Mouse (Mus musculus) neutrophil, adult 65 days (primary cell): ENCODE results near the gene Dlk2. TPM values are rescaled to one million over a fixed set of nuclear protein-coding genes. Genes with fewer than 3 reads are reported as not detected.

Source experiments
- total RNA-seq: library from RNA; stranded (reverse); gene quantifications from 2 replicates; pipeline ENCODE4 v1.2.4, GENCODE M21; 2023

Gene Dlk2
- total RNA-seq, result not detected in 2 replicates

DNA sequence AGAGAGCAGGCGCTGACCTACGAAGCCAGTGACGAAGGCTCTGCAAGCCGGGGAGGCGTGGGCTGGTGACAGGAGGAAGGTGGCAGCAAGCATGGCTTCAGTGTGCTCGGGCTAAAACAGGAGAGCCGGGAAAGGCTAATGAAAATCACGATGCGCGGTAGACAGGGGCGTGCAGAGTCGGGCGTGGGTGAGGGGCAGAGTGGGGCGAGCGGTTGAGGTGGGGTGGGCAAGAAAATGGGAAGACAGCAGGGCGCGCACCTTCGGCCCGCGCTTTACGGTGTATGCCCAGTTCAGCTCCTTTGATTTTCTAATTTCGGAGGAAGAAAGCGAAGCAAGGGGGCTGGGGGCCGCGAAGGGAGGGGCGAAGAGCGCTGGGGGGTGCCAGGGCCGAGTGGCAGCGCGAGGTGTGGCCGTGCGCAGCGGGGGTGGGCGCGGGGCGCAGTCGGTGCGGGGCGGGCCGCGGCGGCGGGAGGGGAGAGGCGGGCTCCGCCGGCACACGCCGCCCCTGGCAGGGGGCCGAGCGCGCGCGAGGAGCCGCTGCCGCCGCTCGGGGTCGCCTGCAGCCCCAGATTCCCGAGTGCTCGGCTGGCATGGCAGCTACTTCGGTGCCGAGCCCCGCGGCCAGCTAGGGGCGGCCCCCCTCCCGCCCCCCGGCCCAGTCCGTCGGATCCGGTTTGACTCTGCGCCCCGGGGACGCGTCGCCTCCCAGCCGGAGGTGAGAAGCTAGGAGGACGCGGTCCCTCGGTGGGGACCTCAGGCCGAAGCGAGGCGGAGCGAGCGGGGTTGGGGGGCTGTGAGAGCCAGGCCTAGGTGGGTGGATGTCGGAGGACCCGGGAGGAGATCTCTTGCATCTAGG is at the start of gene Dlk2:
TSS of gene Dlk2 (plus strand) at position 58 of the 856 bp plus-strand sequence.

DNA sequence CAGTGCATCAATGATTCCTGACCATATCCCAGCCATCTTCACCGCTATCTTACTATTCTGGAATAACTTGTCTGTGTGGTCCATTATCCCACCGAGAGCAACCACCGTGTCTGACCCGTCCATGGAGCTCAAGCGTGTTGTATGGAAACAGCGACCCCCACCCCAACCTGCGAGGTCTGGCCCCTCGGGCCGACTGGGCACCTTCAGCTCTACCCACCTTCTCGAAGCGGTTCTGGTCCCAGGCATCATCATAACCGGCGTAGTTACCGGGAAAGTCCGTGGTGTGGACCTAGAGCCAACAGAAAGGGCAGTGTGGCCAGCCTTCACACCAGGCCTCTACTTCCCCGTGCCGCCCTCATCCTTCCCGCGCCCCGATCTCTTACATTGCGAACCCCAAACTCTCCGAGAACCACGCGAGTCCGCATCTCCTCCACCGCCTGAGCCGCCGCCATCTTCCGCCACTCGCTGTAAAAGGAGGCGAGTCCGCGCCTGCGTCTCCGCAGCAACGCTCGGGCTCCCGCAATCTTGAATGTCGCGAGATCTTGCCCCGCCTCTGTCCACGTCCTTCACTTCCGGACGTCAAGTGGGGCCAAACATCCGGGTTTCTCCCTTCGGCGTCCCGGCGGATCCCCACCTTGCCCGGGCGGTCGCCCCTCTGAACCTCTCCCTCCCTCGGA is 49.6 kb upstream of the Dlk2 start, which contains the start of the genes Polr1c and Yipf3:
TSS of gene Polr1c (minus strand) at position 543 of the 677 bp plus-strand sequence.
TSS of gene Yipf3 (plus strand) at position 569 of the 677 bp plus-strand sequence.

DNA sequence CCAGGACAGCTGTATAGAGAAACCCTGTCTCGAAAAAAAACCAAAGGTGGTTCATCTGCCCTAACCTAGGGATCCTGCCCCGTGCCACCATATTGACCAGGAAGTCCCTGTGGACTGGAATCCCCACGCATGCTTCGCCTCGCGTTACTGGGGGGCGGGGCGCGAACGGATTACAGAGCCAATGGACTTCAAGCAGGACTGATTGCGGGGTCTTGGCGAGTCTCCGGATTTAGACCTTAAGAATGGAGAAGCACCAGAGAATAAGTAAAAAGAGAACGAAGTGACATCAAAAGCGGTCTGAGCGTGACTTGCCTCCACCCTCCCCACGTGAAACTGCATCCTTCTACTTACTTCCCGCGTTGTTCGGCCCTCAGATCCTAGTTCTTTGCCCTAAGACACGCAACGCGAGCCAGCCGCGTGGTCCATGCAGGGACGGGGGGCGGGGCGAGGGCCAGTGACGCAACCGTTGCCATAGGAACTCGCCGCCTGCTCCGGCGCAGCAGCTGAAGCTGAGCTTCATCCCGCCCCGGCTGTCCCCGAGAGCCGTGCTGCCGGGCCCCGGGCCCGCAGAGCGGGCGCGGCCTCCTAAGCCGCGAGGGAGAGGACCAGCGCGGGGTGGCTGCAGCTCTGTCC is 43.7 kb upstream of the Dlk2 start, which contains the start of gene Lrrc73:
TSS of gene Lrrc73 (plus strand) at position 80 of the 633 bp plus-strand sequence.

DNA sequence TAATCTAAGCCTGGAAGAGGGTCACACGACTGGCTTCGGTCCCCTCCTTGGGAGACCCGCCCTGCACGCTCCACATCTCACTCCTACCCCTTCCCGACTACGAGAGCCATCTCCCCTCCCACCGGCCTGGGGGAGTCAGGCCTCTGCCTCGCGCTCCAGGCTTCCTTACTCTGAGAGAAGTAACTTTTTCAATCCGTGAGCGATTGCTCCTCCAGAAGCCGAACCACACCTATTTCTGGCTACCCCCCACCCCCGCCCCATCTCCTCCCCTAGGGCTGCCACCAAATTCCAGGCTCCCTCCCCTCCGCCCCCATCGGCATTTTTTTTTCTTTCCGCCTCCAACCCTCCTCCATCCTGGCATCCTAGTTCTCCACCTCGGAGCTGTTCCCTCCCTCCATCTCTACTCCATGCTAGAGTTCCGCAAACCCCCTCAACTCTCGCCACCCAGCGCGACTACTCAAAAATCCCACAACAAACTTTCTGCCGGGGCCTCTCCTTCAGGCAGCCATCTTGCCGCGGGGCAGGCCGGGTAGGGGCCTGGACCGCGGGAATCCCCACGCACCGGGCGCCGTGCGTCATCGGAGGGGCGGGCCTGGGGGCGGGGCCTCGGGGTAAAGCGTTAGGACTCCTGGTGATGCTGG is 14.6 kb upstream of the Dlk2 start, which contains the start of gene Tjap1:
TSS of gene Tjap1 (minus strand) at position 544 of the 641 bp plus-strand sequence.

DNA sequence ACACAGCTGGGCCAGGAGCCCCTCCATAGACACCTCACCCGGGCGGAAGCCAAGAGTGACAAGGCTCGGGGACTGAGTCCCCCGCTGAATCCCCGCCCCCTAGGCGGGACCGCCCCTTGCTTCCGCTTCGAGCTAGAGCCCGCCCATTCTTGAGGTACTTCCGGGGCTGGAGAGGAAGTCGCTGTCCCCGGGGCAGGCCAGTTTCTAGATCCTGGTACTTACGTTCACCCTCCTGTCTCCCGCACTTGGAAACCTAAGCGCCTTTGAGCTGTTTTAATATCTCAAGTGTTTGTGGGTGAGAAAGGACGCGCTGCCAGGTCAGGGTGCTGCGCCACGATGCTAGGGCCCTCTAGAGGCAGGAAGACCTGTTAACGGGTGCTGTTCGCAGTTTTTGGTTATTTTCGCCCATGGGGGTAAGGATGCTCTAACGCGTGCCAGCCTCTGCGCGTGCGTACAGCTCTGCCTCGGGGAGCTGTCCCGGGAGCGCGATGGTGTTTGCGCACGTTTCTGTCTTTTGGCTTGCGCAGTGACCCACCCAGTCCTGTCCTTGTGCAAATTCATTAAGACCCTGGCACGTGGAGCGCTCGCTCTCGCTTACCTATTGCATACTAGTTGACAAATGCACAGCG is 30.8 kb downstream of the Dlk2 start, which contains the start of gene Abcc10:
TSS of gene Abcc10 (minus strand) at position 447 of the 629 bp plus-strand sequence.

Other genes with a start within 250 kb of the Dlk2 start
- 24.0 and 33.8 TPM in 2 replicates for gene Mrps18a, start 186.4 kb upstream of the Dlk2 start, total RNA-seq
- gene Rsph9, start 153.2 kb upstream of the Dlk2 start, total RNA-seq, result 1.5 TPM in 2 replicates
- gene Mad2l1bp, start 143.9 kb upstream of the Dlk2 start, total RNA-seq, result 22.6 and 23.5 TPM in 2 replicates
- 97.3 and 128 TPM in 2 replicates for gene Gtpbp2, start 136.4 kb upstream of the Dlk2 start, total RNA-seq
- gene Polh, start 94.8 kb upstream of the Dlk2 start, total RNA-seq, result 10.5 and 11.8 TPM in 2 replicates
- gene Xpo5, start 94.6 kb upstream of the Dlk2 start, total RNA-seq, result 14.9 and 21.6 TPM in 2 replicates
- gene Polr1c, start 49.4 kb upstream of the Dlk2 start, total RNA-seq, result 20.9 and 22.5 TPM in 2 replicates
- gene Yipf3, start 49.3 kb upstream of the Dlk2 start, total RNA-seq, result 101 and 104 TPM in 2 replicates
- gene Lrrc73, start 43.9 kb upstream of the Dlk2 start, total RNA-seq, result 1.2 and 1.4 TPM in 2 replicates
- 31.0 and 49.7 TPM in 2 replicates for gene Tjap1, start 14.4 kb upstream of the Dlk2 start, total RNA-seq
- gene Abcc10, start 30.9 kb downstream of the Dlk2 start, total RNA-seq, result 6.1 and 6.7 TPM in 2 replicates
- 1.8 and 7.0 TPM in 2 replicates for gene Zfp318, start 86.3 kb downstream of the Dlk2 start, total RNA-seq
- not detected in 2 replicates for gene Crip3, start 131.5 kb downstream of the Dlk2 start, total RNA-seq
- not detected in 2 replicates for gene Slc22a7, start 141.0 kb downstream of the Dlk2 start, total RNA-seq
- not detected in 2 replicates for gene Ttbk1, start 190.3 kb downstream of the Dlk2 start, total RNA-seq
- 2.2 and 2.4 TPM in 2 replicates for gene Dnph1, start 199.3 kb downstream of the Dlk2 start, total RNA-seq
- 3.0 and 4.5 TPM in 2 replicates for gene Cul9, start 249.0 kb downstream of the Dlk2 start, total RNA-seq